Mouse (Mus musculus): Measurements from ENCODE around the gene Asb8.
A peak's percentile ranks its signal among the peaks of the same experiment; 100 is the strongest.

Asb8 gene

GRCm38 (mm10) chr15:98165525-98165924 is at the start of gene Asb8:
Gene Asb8 (minus strand): TSS chr15:98165625.
- no peak for DNase-seq (ENCODE audit: low spot score in 2 of 2)

DNA sequence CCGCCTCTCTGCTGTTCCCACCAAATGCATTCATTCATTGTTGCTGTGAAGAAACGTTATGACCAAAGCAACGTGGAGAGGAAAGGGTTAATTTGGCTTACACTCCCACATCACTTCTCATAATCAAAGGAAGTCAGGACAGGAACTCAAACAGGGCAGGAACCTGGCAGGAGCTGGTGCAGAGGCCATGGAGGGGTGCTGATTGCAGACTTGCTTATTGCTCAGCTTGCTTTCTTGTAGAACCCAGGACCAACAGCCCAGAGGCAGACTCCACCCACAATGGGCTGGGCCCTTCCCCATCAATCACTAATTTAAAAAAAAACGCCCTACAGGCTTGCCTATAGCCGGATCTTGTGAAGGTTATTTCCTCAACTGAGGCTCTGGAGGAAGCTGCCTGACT is 48.7 kb upstream of the Asb8 start:
- DNase-seq (ENCODE audit: low spot score in 2 of 2), result no peak

- DNase-seq (ENCODE audit: low spot score in 2 of 2), result no peak
These were observed 48.0 kb upstream of the Asb8 start for GRCm38 (mm10) chr15:98213336-98213870.

DNA sequence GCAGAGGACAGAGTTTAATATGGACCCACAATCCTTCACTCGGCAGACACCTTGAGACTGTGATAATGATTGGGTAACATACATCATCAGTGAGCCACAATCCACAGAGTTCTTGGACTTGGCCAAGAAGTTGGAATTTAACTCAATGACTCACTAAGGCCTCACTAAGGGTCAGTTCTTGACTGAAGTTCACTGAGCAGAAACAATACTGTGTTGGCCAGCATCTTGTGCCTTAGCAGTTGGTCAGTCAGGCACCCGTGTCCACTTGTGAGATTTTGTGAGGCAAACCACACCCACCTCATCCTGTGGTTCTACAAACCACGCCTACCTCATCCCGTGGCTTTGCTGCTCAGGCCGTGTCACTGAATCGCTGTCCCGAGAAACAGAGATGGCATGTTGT is 44.3 kb upstream of the Asb8 start:
- DNase-seq (ENCODE audit: low spot score in 2 of 2), result no peak

- DNase-seq (ENCODE audit: low spot score in 2 of 2), result no peak
These were observed 30.0 kb upstream of the Asb8 start, which contains the start of gene Olfr288 for GRCm38 (mm10) chr15:98195442-98195841. Gene Olfr288 (minus strand): TSS chr15:98195542.

DNA sequence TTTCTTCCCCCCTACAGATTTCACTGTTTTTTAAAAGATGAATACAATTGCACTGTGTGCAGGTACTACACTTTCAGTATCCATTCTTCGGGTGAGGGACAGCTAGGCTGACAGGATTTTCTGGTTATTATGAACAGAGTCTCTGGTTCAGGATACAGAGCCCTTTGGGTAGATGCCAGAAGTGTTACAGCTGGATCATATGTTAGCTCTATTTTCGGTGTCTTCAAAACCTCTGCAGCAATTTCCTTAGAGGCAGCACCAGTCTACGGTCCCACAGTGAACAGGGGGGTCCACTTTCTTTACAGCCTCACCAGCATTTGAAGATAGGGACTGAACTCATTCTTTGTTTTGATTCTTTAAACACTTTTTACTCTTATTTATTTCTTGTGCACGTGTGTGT is 19.0 kb upstream of the Asb8 start:
- no peak for DNase-seq (ENCODE audit: low spot score in 2 of 2)

DNA sequence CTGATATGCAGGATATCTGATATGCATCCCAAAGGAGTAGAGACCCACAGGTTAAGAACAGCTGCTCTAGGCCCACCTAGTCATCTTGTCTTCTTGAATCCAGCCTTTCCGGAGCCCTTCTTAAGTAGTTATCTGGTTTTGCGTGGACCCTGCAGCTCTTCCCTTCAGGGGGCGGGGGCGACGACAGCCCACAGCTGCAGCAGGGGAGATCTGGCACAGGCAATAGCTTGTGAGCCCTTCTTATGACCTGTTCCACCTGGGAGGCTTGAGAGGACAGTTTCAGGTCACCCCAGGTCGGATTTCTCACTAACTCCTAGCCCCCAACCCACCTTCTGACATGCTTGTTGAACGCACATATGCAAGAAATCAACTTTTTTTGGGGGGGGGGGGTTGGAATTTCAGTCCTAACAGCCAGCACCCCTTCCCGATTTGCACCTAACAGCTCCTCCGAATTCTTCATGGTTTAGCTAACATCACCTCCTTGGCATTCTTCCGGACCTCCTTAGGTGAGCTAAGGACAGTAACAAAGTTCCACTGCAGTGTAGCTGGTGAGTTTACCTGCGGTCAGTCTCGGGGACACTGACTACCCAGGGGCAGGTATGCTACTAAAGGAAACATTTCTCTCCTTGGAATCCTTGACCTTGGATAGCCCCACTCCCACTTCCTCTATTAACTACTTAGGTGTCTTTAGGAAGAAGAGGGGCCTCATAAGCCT is 16.6 kb upstream of the Asb8 start:
- no peak for DNase-seq (ENCODE audit: low spot score in 2 of 2)

- peak; percentile 90 to 92 for DNase-seq (ENCODE audit: low spot score in 2 of 2)
These were observed 15.8 kb upstream of the Asb8 start for GRCm38 (mm10) chr15:98181132-98181711.

DNA sequence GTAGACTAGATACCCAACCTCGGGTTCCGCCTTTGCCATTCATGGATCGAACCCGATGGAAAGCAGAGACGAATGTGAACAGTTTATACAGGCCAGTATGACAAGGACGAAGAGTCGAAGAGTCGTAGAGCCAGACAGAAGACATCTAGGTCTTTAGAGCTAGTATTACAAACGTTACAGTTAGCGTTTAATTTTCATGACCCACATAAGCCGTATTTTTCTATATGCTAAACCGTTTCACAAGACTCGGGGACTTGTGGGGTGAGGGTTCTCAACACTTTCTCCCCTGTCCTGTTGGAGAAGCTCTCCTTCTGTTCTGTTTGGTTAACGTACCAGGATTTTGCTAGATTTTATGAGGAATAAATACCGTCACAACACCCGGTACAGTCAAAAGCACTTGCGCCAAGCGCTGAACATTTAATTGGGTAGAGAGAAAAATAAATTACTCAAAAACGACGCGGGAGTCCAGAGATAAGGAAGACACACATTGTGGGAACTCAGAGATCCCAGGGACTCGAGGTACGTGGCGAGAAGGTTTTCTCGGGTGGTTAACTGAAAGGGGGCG is 15.2 kb upstream of the Asb8 start:
- no peak for DNase-seq (ENCODE audit: low spot score in 2 of 2)

GRCm38 (mm10) chr15:98177320-98177719 is 11.9 kb upstream of the Asb8 start:
- DNase-seq (ENCODE audit: low spot score in 2 of 2), result no peak

GRCm38 (mm10) chr15:98173821-98174220 is 8.4 kb upstream of the Asb8 start:
- peak; percentile 60 to 70 for DNase-seq (ENCODE audit: low spot score in 2 of 2)

DNA sequence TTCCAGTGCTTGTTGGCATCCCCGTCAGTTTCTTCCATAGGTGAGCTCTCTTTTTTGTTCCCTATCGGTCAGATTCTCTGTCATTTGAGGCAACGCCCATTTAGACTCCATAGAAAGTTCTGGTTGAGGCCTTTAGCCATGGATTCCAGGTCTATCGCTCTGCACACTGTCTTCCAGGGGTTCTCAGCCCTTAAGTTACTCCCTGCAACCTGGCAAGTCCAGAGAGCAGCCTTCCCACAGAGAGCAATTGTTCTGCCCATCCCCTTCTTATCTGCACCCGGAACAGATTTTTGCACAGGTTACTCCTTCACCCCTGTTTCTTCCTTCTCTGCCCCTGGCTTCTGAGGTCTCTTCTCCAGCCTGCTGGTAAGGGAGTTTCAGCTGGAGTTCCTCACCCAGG is 6.7 kb upstream of the Asb8 start:
- DNase-seq (ENCODE audit: low spot score in 2 of 2), result no peak

DNA sequence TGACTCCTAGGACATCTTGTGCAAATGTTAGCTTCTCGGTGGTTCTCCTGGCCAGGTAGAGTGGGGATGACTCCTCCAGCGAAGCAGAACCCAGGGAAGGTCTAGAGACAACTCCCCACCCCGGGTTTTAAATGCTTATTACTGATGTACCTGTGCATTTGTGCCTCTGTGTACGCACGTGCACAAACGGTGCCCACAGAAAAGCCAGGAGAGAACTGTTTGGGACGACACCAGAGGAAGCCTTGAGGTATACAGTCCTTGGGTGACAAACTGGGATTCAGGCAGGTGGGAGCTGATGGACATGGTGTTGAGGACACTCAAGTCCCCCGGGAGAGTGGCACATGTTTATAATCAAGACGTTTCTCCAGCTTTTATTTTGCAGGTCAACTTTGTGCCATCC is 5.5 kb upstream of the Asb8 start:
- DNase-seq (ENCODE audit: low spot score in 2 of 2), result no peak

GRCm38 (mm10) chr15:98170365-98170764 is 4.9 kb upstream of the Asb8 start:
- peak; percentile 40 to 67 for DNase-seq (ENCODE audit: low spot score in 2 of 2)

DNA sequence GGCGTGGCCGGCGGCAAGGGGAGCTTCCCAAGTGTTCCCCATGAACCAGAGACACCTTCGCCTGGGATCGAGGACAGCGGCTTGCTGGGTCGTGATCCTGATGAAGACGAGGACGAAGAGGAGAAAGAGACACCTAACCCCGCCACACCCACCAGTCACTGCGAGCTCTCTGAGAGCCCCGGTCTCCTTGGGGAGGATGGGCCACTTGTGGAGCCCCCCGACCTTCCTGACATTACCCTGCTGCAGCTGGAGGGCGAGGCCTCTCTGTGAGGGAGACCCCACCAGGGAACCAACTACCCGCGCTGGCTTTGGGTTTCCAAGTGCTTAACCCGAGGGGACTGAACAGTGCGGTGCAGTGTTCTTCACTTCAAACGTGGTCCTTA is 3.2 kb upstream of the Asb8 start:
- peak in 1 of 2 experiments; percentile 11 for DNase-seq (ENCODE audit: low spot score in 2 of 2)

GRCm38 (mm10) chr15:98167645-98168621 is 2.5 kb upstream of the Asb8 start:
- peak; percentile 86 to 88 for DNase-seq (ENCODE audit: low spot score in 2 of 2)

DNA sequence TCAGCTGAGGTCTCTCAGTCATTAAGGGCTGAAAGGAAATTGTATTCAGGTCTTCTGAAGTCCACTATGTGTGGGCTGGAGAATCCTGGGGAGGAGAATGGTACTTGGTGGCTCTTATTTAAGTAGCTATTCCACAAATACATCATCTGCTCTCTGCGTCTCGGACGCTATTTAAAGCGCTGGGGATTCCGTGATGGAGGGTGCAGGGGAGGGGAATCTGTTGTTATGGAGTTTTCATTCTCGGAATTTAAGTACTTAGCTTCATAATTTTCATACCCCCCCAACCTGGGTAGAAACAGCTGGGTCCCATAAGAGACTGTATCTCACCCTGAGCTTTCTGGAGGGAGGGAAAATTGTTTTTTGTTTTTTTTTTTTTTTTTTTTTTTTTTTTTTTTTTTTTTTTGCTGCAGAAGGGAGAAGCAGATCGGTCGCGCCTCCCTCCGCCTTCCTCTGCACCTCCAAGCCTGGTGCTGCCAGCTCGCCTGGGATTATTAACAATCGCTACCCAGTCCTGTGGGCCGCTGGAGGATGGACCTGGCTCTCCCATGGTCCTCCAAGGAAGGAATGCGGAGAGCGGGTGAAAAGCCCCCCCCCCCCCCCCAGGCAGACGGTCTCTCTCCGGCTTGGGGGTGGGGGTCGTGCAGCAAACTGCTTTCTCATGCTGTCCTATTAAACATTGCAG is 1.7 kb upstream of the Asb8 start, which contains the start of gene Ccdc184:
TSS of gene Ccdc184 (plus strand) at position 196 of the 682 bp plus-strand sequence.
- DNase-seq (ENCODE audit: low spot score in 2 of 2), result peak in 1 of 2 experiments; percentile 19

DNA sequence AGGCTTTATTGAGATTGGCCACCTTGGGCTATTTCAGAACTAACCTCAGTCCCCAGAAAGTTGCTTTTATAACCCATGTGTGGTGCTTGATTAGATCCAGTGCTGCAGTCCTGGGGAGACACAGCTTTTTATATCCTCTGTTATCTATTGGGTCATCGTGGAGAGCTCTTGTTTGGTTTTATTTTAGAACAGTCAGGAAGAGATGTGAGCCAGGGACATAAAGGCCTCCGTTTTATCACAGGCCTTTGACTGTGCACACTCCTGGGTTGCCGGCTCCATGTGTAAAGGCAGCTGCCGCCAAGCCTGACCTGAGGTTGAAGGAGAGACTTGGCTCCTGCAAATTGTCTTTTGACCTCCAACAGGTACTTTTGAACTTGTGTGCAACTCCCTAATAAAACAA is 2.9 kb downstream of the Asb8 start:
- DNase-seq (ENCODE audit: low spot score in 2 of 2), result no peak

- DNase-seq (ENCODE audit: low spot score in 2 of 2), result no peak
These were observed 4.2 kb downstream of the Asb8 start for GRCm38 (mm10) chr15:98161026-98161805.

- DNase-seq (ENCODE audit: low spot score in 2 of 2), result no peak
These were observed 8.2 kb downstream of the Asb8 start for GRCm38 (mm10) chr15:98157253-98157652.

All from frontal cortex, postnatal 14 days (tissue).